Mouse (Mus musculus): ENCODE data around the gene Uevld.

DNA sequence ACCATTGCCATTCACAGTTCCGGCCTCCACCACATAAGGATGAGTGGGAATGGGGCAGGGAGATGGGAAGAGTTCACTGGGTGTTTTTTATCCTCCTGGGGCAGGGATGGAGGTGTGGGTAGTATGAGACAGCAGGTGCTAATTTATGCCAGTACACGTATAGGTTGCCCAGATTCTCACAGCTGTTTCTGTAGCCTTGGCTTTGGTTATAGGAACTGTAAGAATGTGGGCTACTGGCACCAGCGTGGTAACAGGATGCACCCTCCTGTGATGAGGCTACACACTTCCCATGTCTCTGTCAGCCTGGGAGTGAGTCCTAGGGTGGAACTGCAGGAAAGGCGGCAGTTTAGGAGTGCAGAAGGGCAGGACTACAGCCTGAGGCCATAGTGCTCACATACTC lies 81.5 kb downstream of the Uevld start:
- TF ChIP-seq CTCF (IDR thresholded peaks at IDR 0.05; ENCODE audit: low read depth, low read length) (no peak), POLR2A (IDR thresholded peaks at IDR 0.05; ENCODE audit: borderline replicate concordance, low read depth, low read length) (no peak)

All from bone marrow macrophage, adult 2 months (primary cell).